Mouse (Mus musculus): ENCODE measurements around the gene Thsd1.

GRCm38 (mm10) chr8:22199481-22199880 lies 27.6 kb upstream of the Thsd1 start:
- peak; percentile 28; the same call in 1 of the 2 replicates for TF ChIP-seq CTCF (IDR thresholded peaks at IDR 0.05; ENCODE audit: low read depth)
- TF ChIP-seq EP300 (IDR thresholded peaks at IDR 0.05; ENCODE audit: low read depth): no peak

Data from liver, postnatal 0 days (tissue).